Mouse (Mus musculus): Measurements from ENCODE around the gene Pced1b.

The Pced1b gene

GRCm38 (mm10) chr15:97397793-97398192, 150.9 kb downstream of the Pced1b start:
- DNase-seq (ENCODE audit: low spot score in 2 of 2) = no peak

DNA sequence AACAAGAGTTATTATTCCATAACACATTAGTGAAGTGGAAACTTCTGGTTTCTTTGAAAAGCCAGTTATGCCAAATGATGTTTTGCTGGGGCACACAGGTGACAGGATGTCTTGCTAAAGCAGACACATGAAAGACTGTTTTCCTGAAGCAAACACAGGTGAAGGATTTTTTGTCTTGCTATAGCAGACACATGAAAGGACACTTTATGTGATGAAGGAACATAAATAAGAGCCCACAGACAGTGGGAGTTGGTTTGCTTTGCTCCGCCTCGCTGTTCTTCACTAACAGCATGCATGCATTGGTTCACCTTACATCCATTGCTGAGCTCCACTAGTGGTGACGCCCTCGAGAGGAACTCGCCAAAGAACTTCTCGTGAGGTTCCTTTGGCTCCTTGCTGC, 154.0 kb downstream of the Pced1b start:
- DNase-seq (ENCODE audit: low spot score in 2 of 2) = no peak

DNA sequence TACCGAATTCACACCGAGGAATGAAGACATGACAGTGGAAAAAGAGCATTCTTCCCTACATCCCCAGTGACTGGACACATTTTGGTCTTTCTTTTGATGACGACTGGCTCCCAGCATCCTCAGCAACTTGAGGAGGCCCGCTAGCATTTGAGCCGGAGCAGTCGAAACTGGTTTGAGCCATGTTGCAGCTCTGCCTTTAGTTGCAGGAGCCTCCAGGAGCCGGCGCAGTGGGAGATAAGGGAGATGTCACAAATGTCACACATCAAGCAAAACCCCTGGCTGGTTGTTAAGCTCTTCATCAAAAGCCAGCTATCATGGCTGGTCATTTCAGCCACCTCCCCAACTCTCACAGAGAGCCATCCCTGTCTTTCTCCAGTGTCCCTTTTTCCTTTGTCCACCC, 157.6 kb downstream of the Pced1b start:
- DNase-seq (ENCODE audit: low spot score in 2 of 2) = no peak

DNA sequence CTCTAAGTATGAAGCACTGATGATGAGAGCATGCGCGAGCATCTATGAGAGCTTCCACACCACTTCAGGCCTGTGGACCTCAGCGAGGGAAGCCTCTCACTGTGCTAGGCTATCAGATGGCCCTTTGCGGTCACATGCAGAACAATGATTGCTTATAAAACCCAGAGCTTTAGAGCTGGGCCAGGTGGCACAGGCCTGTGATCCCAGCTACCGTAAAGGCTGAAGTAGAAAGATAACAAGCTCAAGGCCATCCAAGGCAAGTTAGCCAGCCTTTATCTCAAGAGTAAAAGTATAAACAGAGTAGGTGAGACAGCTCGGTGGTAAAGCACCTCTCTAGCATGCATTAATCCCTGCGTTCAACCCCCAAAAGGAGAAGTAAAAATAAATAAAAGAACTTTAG, 158.1 kb downstream of the Pced1b start:
- no peak for DNase-seq (ENCODE audit: low spot score in 2 of 2)

DNA sequence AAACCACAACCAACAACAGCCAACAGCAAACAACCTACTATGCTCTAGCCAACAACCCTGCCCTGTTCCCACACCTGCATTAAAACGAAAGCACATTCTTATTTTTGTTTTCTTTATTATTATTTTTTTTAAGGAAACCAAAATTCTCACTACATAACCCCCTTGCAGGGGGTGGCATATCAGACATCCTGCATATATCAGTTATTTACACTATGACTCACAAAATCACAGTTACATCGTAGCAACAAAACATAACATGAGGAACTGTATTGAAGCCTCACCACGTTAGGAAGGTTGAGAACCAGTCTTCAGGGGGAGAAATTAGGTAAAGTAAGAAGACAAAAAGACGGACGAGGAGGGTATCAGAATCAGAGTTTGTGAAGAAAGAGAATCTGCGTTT, 159.2 kb downstream of the Pced1b start:
- DNase-seq (ENCODE audit: low spot score in 2 of 2) = no peak

GRCm38 (mm10) chr15:97407496-97408454, 160.9 kb downstream of the Pced1b start:
- DNase-seq (ENCODE audit: low spot score in 2 of 2) = peak; percentile 10 to 22

DNA sequence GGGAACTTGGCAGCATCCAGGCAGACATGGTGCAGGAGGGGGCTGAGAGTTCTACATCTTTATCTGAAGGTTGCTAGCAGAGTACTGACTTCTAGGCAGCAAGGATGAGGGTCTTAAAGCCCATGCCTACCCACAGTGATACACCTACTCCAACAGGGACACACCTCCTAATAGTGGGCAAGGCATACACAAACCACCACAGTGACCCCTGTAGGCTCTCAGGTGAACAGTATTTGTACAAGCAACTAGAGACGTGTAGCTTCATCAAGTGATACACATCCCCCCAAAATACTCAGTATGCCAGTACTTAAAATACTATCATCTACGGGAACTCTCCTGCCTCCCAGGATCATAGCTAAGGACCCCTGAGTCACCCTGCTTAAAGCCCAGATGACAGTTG, 164.2 kb downstream of the Pced1b start:
- DNase-seq (ENCODE audit: low spot score in 2 of 2) = no peak

GRCm38 (mm10) chr15:97411671-97412070, 164.8 kb downstream of the Pced1b start:
- no peak for DNase-seq (ENCODE audit: low spot score in 2 of 2)

- no peak for DNase-seq (ENCODE audit: low spot score in 2 of 2)
Observed at GRCm38 (mm10) chr15:97412308-97412707, 165.4 kb downstream of the Pced1b start.

DNA sequence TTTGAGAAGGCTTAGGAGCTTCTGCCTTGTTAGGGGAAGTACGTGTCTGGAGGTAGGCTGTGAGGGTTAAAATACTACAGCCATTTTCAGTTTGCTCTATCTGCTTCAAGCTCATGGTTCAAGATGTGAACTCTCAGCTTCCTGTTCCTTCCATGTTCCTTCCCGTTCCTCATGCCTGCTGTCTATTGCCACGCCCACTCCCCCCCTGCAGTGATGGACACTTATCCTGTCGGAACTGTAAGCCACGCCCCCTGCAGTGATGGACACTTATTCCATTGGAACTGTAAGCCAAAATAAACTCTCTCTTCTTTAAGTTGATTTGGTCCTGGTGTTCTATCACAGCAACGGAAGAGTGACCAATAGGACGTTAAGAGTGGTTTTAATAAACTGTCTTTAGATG, 166.0 kb downstream of the Pced1b start:
- DNase-seq (ENCODE audit: low spot score in 2 of 2) = no peak

DNA sequence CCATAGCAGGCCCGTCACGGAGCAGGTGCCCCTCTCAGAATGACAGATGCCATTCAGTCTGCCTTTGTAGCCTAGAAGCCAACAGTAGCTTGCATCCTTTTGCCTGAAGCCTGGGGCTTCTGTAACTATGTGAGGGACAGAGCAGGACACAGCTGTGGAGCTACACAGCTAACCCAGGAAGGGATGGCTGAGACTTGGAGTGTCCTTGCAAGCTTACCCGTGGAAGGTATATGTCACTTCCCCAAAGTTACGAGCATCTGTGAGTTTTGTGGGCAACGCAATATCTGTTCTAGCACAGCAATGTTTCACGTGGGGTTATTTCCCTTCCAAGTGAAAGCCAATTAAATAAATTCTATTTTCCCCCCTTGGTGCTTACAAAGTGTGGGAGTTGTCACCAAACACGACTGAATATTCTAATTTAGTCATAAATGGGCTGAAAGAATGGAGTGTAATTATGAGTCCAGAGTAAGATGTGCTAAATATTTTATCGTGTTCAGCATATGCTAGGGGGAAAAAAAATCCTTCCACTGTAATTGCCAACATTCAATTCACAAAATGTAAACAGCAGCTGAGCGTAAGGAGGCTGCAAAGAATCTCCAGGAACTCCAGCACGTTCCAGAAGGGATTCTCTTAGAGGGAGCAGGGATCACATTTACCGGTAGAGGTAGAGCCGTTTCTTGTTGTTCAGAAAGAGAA, 168.0 kb downstream of the Pced1b start:
- no peak for DNase-seq (ENCODE audit: low spot score in 2 of 2)

DNA sequence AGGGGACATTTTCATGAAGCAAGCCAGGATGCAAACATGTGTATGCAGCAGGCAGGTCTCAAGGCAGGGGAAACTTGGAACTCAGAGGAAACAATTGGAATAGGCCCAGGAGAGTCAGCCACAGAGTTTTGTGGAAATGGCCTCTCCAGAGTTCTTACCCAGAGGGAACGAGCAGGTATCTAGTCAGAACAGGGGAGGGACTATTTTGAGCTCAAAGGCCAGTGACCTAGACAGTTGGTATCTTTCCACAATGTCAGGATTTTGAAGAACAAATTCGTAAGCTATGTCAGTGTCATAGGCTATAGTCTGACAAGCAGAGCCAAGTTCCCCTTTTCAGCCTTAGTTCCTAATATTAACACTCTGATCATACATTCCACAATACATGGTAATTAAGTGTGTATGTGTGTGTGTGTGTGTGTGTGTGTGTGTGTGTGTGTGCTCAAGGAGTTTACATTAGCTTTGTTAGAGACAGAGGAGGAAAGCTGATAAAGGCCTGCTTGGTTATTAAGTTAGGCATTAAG, 168.6 kb downstream of the Pced1b start:
- no peak for DNase-seq (ENCODE audit: low spot score in 2 of 2)

- DNase-seq (ENCODE audit: low spot score in 2 of 2) = no peak
Observed at GRCm38 (mm10) chr15:97420292-97420691, 173.4 kb downstream of the Pced1b start.

- no peak for DNase-seq (ENCODE audit: low spot score in 2 of 2)
Observed at GRCm38 (mm10) chr15:97421533-97421932, 174.6 kb downstream of the Pced1b start.

DNA sequence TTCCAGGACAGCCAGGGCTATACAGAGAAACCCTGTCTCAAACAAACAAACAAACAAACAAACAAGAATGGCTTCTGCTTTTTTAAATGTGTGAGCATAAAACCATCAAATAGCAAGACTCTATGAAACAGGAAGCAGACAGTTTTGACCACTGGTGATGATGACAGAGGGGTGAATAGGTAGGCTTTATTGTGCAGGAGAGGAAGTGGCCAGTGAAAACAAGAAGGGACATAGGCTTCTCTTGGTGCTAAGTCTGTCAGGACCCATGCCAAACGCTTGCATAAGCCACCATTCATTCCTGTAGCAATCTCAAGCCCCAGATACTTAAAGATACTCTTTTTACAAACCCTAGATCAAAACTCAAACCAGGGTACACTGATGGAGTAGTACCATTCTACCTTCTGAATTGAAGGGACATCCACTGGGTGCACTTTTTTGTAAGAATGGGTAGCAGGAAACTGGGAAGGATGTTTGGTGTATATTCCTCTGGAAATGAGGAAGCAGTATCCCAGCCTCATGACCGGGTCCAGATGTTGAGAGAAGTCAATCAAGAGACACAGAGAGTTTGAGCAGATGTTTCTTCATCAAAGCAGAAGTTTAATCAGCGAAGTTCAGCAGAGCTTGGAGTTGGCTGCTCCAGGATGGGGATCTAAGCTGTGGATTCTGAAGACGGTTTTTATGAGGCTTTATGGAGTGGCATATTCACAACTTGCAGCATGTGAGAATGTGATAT, 175.5 kb downstream of the Pced1b start:
- DNase-seq (ENCODE audit: low spot score in 2 of 2) = no peak

GRCm38 (mm10) chr15:97424375-97424774, 177.5 kb downstream of the Pced1b start:
- no peak for DNase-seq (ENCODE audit: low spot score in 2 of 2)

- DNase-seq (ENCODE audit: low spot score in 2 of 2) = no peak
Observed at GRCm38 (mm10) chr15:97424961-97425360, 178.1 kb downstream of the Pced1b start.

DNA sequence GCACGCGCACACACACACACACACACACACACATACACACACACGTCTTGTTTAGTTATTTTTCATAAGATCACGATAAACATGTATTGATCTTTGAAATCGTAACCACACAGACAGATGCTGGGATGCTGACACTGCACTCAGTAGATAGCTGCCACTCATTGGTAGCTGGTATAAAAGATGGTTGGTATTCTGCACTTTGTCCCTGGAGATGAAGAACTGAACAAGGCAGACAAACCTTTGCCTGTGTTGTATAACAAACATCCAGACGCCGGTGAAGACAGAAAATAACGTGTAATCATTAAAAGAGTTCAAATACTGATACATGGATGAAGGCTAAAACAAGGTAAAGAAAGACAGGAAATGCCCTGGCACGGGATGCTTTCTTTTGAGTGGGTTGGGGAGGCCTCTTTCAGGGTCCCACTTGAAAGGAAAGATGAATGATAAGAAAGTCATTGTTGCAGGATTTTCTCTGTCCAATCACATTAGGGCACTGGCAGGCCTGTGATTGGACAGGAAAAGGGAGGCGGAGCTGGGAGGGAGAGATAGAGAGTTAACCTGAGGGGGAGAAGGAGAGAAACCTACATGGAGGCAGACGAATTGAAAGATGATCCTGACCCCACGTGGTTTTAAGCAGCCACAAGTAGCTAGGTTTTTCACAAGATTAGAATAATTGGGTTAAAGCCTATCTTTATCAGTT, 182.4 kb downstream of the Pced1b start:
- DNase-seq (ENCODE audit: low spot score in 2 of 2) = no peak

DNA sequence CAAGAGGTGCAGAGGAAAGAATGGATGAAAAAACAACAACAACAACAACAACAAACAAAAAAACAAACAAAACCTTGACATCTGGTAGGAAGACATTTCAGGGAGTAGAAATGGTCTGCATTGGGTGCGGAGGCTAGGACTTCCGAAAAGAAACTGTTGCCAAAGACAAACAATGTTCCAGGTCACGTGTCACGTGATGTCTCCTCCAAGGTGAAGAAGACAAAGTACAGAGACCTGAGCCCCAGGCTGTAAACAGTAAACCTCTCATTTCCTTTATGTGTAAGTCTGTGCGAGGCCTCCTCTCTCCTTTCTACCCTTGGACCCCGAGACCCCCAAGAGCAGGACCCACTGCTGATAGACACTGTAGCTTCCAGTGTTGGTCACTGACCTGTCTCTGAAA, 184.6 kb downstream of the Pced1b start:
- DNase-seq (ENCODE audit: low spot score in 2 of 2) = no peak

- DNase-seq (ENCODE audit: low spot score in 2 of 2) = no peak
Observed at GRCm38 (mm10) chr15:97432221-97432620, 185.3 kb downstream of the Pced1b start.
